Mouse (Mus musculus) cerebellum, postnatal 14 days (tissue): ENCODE data around the gene Aplf.
"Not testable (repeated sequence)": the region's sequence is repeated elsewhere in the genome, so short reads cannot be mapped to it uniquely, and the experiment has no call there.

Experiments used
- DNase-seq, 2 experiments: peaks; one replicate each; pipeline ENCODE4 v3.0.0; 2021; ENCODE audit warnings: mixed read lengths in 2 of 2

The Aplf gene

DNA sequence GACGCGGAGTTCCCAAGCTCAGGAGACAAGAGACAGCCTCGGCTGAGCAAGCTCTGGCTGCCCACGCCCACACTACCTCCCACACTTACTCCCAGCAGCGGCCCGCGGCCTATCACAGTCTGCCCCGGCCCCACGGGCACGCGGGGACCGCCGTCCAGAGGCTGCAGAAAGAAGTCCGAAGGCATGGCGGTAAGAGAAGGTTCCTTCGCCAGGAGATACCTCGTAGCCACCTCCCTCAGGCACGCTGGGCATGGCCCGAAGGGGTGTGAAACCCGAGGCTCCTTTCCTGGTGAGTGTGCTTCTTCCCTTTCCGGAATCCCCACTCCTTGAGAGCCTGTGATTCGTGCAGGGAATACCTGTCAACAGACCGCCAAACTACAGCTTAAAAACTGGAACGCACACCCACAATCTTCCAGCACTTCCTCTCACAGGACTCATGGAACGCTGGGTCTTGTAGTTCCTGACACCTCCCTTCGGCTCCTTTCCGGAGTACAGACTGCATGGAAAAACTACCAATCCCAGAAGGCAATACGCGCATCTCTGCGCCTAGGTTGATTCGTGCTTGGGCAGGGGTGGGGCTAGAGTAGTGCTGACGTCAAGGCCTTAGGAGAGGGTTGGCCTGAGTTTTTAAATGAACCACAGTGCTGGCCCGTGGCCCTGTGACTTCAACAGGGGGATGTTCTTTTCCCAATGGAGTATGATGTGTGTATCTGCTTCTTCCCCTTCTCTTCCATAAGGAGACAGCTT lies at the start of gene Aplf:
Aplf (minus strand) TSS at position 423 of the 747 bp plus-strand sequence.
- peak; percentile 87 to 91 for DNase-seq

DNA sequence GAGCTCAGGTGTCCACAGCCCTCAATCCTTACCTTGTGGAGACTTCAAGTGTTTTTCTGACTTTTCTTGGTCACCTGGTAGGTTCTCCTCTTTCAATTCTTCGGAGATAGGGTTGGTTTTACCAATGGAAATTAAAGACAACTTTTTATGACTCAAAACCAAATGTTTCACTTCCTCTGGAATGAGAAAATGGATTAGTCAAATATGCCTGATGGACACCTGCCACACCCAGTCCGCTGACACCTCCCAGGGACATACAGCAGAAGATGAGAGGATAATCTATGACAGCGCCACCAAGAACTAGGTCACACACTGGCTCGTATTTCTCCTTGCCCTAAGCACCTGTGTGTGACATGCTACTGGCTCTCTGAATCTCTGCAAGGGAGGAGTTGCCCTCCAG lies 42.1 kb upstream of the Aplf start:
- DNase-seq = no peak

DNA sequence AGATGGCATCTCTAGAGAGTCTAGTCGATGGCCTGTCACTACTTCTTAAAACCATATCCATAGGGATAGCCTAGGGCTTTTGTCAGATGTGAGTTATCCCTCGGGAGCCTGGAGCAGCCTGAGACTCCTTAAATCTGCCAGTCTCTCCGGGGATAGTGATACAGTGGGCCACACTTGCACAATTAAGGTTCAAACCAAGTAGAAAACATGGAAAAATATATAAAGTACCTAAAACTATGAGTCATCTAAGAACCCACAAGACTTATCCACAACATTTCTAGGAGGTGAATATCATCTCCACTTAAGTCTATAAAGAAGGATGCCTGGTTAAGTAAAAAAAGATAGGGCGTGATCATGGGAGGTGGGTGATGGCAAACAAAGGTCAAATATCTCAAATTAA lies 40.3 kb upstream of the Aplf start:
- DNase-seq = no peak

DNA sequence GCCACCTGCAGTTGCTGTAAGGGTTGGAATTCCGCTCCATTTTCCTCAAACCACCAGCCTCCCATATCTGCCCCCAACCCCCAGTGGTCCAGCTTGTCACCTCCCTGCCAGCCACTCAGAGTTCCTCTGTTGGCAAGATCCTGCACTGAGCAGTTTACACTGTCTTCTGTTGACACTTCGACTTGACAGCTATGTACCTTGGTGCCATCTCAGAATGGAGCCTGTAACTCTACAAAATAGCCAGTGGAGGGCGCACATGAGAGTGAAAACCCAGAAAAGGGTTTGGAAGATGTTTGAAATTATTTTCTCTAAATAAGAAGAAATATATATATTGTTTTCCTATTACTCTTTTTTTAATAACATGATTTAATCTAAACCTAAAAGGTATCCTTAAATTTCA lies 34.3 kb upstream of the Aplf start:
- peak; percentile 20 to 29 for DNase-seq

DNA sequence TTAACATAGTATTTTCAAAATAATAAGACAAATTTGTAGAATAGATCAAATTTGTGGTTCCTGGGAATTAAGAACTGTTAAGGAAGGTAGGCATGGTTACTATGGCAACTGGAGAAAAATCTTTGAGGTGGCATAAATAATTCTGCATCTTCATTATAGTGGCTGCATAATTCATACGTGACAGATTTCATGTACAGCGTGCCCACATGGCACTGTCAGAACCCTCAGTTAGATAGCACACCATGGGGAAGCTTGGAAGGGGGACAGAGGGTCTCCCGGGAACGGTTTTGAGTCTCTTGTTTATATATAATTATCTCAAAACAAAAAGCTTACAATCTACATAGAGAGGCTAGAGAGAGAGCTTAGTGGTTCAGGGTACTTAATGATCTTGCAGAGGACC lies 24.6 kb upstream of the Aplf start:
- no peak for DNase-seq

DNA sequence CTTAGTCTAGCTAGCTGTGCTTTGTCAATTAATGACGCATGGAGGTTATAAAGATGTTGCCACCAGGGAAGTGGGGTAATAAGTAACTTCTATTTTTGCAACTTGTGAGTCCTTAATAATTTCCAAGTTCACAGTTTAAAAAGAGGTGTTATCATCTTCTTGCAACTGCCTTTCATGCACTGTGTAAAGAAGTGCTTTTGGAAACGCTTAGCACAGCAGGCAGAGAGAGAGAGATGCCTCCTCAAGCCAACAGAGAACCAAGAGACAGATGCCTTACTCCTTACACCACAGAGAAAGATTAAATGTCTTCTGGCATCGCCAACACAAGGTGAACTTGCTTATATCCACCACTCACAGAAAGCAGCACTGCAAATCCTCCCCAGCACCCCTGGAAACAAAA lies 24.0 kb upstream of the Aplf start:
- no peak for DNase-seq

DNA sequence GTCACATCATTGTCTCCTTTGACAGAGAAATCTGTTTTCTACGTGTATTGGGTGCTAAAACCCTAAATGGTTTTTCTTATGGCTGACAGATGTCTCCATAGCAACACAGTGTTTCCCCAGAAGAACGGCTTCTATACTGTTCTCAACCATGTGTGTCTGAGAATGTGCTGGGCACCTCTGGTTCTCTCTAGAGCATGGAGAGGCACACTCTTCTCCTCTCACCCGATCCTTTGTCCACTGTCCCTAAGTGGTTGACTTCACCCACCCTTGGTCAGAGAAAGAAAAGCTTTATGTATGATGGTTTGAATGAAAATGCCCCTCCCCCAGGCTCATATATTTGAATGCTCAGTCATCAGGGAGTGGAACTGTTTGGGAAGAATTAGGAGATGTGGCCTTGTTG lies 8.4 kb upstream of the Aplf start:
- DNase-seq = no peak

DNA sequence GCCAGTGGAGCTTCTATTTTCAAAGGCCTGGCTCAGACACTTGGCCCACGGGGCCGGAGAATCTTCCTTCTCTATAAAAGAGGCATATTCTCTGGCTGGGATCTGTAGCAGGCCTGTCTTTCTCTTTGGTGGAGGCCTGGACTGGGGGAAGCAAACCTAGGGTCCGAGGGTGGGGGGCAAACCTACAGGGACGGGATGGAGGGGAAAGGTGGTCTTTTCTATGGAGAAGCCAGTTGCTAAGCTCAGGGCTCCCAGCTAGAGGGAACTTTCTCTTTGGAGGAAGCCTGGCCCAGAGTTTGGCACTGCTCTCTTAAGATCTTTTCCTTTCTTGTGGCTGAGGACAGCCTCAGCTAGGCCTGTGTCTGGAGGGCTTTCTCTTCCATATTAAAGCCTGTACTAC lies 668 bp upstream of the Aplf start:
- peak in 1 of 2 experiments; percentile 13 for DNase-seq

DNA sequence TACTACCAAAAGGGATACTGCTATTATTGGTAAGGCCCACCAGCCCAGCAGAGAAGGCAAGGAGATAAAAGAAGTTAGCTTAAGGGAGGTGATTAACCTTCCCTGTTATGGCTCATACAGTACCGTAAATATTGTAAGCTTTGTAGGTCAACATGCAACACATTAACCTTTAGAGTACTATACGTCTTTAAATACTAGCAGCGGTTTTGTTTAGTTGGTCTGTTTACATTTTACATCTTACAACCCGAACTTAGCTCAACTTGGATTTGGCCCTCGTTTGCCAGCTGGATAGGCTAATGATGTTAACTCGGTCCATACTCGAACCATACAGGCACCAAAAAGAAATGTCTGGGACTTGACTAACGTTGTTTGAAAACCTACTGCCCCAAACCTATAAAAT lies 640 bp downstream of the Aplf start:
- DNase-seq = no peak

DNA sequence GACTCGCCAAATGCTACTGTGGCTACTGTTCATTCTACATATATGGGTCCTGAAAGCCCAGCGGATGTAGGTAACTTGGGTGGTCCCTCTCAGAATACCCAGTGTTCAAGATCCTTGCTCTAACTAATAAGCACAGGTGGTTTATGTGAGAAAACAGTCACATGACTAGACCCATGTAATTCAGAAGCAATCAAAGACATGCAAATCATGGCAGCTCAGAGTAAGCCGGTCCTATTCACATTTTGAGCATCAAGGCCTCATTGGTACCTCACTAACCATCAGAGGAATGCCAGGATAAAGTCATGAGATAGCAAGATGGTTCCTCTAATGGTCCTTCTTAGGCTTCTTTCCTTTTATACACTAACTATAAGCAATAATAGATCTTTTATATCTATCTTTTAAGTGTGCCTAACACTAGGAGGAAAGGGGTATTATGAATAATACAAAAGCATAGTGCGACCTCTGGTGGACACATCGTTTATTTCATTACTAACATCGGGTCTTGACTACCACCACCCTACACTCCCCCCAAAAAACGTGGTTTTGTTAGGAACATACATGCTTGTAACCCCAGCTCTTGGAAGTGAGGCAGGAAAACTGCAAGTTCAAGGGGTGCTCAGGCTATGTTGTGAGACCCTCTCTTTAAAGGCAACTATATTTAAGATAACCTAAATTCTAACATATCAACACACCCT lies 2.0 kb downstream of the Aplf start:
- DNase-seq = peak; percentile 77 to 84

DNA sequence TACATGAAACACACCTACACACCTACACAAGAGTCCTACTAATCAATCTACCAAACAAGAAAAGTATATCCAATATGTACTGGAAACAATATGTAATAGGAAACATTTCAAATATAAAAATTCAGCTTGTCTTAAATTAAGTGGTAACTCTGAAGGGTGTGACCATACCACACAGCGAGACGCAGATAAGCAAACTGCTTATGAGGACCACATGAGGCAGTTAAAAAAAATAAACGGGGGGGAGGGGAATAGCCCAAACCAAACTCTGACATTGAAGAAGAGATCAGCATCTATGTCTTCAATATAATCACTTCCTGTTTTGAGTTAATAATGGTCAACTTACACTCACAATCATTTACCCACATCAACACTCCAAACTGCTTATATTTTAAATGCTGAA lies 3.3 kb downstream of the Aplf start:
- no peak for DNase-seq

DNA sequence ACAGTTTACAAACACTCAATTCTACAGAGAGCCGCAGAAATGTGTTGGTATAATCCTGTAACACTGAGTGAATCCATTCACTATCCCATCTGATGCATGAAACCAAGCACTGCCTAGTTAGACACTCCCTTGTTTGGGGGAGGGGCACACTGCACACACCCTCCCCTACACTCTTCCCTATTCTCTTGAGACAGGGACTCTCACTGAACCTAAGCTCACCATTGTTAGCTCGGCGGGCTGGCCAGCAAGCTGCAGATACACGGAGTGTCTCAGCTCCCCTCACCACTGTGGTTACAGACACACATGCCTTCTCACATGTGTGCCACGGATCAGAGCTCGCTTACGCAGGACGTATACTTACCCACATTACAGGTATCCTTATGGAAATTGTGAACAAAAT lies 4.2 kb downstream of the Aplf start:
- DNase-seq = no peak

DNA sequence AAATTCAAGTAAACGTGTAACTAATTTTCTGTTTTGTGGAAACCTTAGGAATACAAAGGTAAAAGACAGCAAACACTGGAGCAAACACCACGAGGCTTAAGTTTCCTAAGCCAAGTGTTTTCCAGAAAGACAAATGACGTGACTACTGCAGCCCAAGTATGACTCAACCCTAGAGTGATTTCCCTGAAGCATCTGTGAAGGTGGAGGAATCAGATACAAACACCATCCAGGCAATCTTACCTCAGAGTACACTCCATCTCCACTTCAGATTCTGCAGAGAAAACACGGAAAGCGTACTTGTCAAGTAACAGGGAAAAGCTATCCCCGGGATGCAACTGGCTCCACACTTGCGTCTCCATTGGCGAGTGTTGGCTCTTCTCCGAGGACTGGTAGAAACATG lies 8.5 kb downstream of the Aplf start:
- DNase-seq = no peak

DNA sequence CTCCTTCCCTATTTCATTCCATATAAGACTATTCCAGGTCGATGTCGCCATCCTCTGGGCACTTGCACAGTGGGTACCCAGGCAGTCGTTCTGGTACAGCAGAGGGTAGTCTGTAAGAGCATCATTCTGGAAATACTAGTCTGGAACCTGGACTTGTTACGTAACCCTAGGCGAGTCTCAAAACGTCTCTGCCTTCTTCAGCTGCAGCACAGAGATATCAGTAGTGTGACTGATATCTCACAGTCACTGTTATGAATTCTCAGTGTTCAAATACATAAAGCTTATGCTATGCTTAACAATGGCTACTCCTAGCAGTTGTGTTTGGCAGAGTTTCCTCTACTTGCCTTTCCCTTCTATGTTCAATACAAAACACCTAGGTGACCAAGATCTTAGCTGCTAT lies 9.8 kb downstream of the Aplf start:
- no peak for DNase-seq

DNA sequence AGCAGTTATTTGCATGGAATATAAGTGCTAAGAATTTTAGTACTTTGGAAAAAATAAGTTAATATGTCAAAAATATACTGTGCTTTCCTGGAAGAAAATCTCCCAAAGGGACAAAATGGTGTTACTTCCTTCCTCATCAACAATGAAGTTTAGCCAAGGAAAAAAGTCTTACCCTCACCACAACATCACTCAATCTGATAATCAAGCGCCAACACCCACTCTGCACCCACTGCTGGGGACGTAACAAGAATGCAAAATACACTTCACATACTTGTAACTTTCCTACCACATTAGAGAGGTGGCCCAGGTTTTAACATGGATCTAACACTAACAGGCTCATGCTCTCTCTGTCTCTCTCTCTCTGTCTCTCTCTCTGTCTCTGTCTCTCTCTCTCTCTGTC lies 10.3 kb downstream of the Aplf start:
- no peak for DNase-seq

DNA sequence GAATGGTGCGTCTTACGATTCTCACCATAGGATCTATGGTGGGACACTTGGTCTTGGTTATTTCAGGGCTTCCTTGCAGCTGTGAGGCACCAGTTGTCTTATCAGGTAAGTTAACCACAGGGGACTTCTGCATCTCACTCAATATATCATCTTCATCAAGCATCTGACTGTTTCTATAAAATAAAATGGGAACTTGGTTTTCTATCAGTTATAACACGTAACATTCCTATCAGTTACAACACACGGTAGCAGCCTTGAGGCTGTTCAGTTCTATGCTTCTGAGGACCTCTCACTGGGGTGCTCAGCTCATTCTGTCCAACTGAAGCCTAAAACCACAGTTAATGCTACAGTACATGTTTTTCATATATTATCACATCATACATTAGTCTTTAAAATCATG lies 13.2 kb downstream of the Aplf start:
- no peak for DNase-seq

DNA sequence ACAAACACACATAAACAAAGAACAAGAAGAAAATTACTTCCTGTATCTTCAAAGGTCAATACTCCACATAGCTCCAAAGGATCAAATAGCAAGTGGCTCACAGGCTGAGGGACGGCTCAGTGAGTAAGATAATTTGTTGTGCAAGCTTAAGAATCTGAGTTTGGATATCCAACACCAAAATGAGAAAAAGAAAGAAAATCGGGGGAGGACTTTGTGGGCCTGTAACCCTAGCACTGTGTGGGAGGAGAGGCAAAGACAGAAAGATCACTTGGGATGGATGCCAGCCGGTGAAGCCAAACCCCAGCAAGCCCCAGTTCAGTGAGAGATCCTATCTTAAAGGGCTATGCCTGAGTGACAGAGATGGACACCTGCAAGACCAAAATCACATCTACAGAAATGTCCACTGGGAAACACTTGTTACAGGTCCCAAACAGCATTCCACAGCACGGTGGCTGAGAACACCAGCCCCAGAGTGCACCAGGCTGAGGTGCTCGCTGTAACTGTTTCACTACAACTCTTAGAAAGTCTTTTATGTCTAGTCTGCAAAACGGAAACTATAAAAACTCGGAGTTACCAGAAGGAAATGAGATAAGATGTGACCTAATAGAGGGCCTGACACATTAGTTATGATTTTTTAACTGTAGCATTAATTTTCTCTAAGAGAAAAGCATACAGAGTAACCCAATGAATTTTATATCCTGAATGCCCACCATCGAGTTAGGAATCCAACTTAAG lies 17.9 kb downstream of the Aplf start:
- no peak for DNase-seq

DNA sequence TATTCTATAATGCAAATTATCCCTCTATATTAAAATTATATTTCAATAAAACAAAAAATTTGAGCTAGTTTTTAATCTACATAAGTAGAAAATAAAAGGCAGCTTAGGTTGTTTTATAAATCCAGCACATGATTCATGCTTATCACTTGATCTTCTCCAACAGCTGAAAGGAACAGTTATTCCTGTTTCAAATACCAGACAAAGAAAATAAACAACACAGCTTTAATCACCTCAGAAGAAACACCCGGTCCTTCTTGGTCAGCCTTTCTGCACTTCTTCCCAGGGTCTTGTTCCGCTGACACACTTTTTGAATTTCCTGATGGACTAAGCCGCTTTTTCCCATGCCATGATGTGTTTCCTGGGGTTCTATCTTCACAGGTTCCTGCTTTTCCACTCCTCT lies 18.5 kb downstream of the Aplf start:
- DNase-seq = no peak

DNA sequence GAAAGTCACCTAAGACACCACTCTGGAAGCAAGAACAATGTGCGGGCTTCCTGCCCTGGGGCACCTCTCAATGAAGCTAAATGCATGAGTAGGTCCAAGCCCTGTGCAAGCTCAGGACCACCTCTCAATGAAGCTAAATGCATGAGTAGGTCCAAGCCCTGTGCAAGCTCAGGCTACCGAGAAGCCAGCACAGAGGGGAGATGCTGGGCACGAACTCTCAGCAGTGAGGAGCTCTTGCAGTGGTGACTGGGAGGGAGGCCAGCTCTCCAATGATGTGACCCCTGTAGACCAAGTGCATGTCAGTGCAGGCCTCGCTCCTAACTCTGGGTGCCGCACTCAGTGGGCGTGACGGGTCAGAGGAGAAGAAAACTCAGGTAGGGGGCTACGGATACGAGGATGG lies 19.3 kb downstream of the Aplf start:
- DNase-seq = no peak

DNA sequence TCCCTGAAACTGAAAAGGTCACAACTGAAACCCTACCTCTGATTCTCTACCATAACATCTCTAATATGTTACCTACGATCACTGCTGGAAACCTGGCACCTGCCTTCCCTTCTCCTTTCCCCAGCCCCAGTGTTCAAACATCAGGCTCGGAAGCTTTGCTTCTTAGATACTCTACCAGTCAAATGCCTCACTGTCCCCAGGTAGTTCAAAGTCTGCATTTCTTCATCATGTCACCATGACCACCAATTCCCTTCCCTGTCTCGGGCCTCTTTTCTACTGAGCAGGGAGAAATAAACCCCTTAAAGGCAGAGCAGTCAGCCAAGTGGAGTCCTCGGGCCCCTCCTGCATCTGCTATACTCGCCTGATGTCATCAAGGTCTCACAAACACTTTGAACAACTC lies 20.2 kb downstream of the Aplf start:
- no peak for DNase-seq

DNA sequence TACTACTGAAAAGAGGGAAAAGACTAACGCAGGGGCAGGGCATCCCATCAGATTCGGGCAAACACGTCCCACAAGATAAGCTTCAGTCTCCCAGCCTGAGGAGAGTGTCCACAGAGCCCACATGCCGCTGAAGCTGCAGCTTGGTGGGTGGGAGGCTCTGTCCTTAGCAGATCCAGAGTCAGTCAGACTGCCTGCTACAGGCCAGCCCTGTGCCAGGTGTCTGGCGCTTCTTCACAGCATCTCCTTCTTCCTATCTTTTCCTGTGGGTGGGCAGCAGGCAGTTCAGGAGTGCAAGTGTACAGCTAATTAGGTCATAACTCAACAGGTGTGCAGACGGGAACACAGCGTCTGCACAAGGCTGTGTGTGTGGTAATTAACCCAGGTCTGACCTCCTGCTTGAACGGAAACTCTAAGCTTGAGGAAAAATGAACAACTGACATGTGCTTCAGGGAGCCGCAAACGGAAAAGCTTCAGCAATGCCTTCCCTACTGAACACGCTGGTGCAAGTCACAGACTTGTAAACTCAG lies 33.8 kb downstream of the Aplf start:
- DNase-seq = peak; percentile 5 to 26

DNA sequence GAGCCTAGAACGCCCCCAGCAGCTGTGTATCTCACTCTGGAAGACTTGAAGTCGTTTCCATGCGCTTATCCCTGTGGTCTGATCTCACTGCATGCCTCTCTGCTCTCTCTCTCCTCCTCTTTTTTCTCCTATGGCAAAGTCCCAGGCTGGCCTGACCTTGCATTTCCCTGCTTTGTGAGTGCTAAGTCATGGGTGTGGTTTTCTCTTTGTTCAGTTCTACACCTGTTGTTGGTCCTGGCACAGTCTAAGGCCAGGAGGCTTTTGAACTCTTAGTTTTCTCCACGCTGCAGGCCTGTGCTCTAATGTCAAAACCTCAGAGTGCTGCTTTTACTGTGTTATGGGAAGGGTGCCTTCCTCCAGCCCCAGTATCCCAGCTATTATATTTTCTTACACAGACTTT lies 39.8 kb downstream of the Aplf start:
- DNase-seq = no peak

DNA sequence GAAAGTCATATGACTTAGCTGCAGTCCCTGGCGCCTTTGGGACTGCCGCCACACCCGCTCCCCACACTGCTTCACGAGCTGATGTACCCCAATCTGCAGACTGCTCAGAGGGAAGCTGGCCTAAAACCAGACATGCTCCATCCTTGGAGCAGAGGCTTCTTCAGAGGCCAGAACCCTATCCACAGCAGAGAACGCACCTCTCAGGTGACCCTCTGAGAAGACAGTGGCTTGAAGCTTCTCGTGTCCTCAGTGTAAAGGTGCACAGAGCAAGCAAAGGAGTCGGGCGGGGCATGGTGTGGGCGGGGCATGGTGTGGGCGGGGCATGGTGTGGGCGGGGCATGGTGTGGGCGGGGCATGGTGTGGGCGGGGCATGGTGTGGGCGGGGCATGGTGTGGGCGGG lies 43.1 kb downstream of the Aplf start:
- not testable (repeated sequence) for DNase-seq

DNA sequence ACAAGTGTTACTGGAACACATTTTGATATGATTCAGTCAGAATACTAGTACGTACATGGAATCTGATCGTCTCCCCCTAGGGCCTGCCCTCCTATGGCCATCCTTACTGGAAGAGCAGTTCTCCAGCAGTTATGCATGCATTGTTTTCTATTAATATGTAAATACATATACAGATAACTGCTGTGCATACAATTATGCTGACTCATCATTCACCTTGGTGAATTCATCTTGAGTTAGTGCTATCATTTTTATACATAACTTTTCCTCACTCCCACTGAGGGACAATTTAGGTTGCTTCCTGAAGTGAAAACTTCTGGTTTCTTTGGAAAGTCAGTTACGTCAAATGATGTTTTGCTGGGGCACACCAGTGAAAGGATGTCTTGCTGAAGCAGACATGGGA lies 48.8 kb downstream of the Aplf start:
- no peak for DNase-seq
